Mouse (Mus musculus): ENCODE data around the gene Pdzrn3. TPM values are rescaled to one million over a fixed set of nuclear protein-coding genes. Genes with fewer than 3 reads are reported as not detected.

Gene Pdzrn3
- polyA plus RNA-seq, 1 experiment from 2014 or later, result 22.9 TPM

DNA sequence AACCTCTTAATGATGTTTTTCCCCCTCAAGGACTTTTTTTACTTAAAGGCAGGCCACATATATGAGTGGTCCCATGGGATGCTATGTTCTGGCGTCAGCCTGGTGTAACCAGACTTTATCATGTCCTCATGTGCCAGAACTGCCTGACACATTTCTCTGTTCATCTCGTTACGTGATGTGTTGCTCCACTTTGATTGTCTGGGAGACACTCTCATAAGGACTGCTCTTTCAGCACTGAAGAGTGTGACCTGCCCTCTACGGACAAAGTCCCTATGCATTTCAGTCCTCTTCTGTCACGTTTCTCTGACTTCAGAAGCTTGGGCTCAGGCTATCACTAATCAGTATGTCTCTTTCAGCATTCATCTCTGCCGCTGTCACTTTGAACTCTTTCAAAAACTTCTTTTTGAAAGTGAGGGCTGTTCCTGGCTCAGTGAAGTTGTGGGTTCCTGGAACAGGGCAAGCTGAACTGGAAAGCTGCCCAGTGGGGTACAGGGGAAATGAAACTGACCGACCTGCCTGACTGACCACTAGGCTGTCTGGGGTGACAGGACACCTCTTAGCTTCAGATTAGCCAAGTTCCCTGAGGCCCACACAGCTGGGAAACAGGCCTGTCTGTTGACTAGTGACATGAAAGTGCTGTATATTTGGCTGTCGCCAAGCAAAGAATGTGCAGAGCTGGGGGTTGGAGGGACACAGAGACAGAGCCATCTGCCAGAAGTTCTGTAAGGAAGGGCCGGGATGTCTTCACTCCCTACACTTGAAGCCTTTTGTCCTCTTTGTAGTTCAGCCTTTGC lies 10.7 kb downstream of the Pdzrn3 start:
- no peak overlapping the region for H3K9ac ChIP-seq (replicated peaks)
- ATAC-seq (ENCODE audit: low FRiP score), result no peak
- H3K4me1 ChIP-seq, result peaks cover 6% of the 10 kb centered on the region; the same call in 1 of the 2 replicates
- WGBS, result 49% methylated on average over 9 of the region's 9 CpGs
- no peak overlapping the region for H3K4me3 ChIP-seq (replicated peaks)
- H3K9me3 ChIP-seq (replicated peaks), result no peaks in the 10 kb centered on the region
- H3K27ac ChIP-seq (replicated peaks), result no peak overlapping the region
- no peak overlapping the region for H3K4me2 ChIP-seq
- H3K36me3 ChIP-seq, result no peaks in the 10 kb centered on the region
- H3K27me3 ChIP-seq (replicated peaks), result no peaks in the 10 kb centered on the region

DNA sequence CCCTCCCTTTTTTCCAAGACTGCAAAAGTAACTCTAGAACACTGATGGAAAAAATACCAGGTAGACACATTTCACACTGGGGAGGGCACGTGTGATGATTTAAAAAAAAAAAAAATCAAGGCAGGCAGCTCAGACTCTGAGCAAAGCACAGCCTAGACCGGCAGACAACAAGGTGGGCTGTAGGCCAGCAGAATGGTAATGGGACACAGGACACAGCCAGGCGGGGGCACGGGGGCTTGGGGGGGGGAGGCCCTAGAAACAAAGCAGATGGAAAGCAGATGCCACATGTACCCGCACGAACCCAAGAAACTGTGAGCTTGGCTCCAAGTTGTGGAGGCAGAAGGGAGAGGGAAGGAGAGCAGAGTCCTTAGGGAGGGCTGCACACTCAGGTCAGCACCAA lies 11.9 kb downstream of the Pdzrn3 start:
- Histone ChIP-seq H3K27me3 (replicated peaks) (no peaks in the 10 kb centered on the region), H3K4me3 (replicated peaks) (no peak overlapping the region), H3K27ac (replicated peaks) (no peak overlapping the region), H3K9me3 (replicated peaks) (no peaks in the 10 kb centered on the region), H3K36me3 (no peaks in the 10 kb centered on the region), H3K4me2 (no peak overlapping the region), H3K9ac (replicated peaks) (no peak overlapping the region), H3K4me1 (peaks cover 6% of the 10 kb centered on the region; the same call in 1 of the 2 replicates)
- ATAC-seq (ENCODE audit: low FRiP score), result no peak
- WGBS, result 69% methylated on average over 6 of the region's 6 CpGs

DNA sequence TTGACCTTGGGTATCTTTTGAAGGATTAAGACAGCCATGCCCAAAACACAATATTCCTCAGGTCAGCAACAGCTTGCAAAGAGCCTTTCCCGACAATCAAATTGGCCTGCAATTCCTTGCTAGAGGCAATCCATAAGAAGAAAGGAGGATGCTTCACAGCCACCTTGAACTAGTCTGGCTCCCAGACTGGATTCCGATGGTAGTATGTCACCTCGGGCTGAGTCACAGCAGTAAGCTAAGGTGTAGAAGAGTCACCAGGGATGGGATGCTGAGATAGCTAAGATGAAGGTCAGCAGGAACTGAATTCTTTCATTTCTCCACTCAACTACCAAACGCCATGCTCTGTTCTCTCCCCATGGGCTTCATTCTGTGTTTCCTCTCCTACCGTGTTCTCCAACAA lies 13.8 kb downstream of the Pdzrn3 start:
- Histone ChIP-seq H3K36me3 (no peaks in the 10 kb centered on the region), H3K9ac (replicated peaks) (no peak overlapping the region), H3K4me3 (replicated peaks) (no peak overlapping the region), H3K4me1 (peaks cover 6% of the 10 kb centered on the region; the same call in 1 of the 2 replicates), H3K9me3 (replicated peaks) (no peaks in the 10 kb centered on the region), H3K27me3 (replicated peaks) (no peaks in the 10 kb centered on the region), H3K27ac (replicated peaks) (no peak overlapping the region), H3K4me2 (no peak overlapping the region)
- WGBS, result 84% methylated on average over 5 of the region's 5 CpGs
- ATAC-seq (ENCODE audit: low FRiP score), result no peak

DNA sequence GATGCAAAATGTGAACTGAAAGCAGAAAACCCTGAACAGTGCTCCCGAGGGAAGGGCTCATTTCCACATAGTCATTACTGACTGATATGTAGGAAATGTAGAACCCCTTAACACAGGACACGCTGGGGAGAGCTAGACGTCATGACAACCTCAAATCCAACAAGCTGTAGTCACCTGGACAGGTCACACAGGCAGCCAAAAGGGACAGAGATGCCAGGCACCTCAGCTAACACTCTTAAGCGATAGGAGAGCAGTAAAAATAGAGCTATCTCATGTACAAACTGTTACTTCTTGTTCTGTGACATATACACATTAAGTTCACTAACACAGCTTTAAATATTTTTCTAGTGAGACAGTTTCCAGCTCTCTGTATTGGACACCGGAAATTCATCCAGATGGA lies 15.0 kb downstream of the Pdzrn3 start:
- 86% methylated on average over 5 of the region's 5 CpGs for WGBS

DNA sequence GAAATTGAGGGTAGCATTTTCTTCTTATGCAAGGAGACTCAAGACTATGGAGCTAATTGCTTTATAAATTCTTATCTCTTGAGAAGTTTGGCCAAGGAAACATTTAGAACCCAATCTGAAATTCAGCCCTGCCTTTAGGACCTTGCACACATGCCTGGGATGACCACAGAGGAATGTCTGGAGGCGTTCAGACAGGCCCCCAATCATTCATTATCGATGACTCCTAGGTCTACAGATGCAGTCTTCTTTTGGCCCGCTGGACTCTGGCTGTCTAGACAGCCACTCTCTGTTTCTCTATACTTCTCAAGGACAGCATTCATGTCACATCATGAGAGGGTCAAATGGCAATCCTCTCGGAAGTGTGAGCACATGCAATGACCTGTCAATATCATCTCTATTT lies 15.4 kb downstream of the Pdzrn3 start:
- Histone ChIP-seq H3K9me3 (replicated peaks) (no peaks in the 10 kb centered on the region), H3K36me3 (no peaks in the 10 kb centered on the region), H3K9ac (replicated peaks) (no peak overlapping the region), H3K4me1 (peaks cover 2% of the 10 kb centered on the region; the same call in 1 of the 2 replicates), H3K4me2 (no peak overlapping the region), H3K27ac (replicated peaks) (no peak overlapping the region), H3K27me3 (replicated peaks) (no peaks in the 10 kb centered on the region), H3K4me3 (replicated peaks) (no peak overlapping the region)
- 73% methylated on average over 4 of the region's 4 CpGs for WGBS
- ATAC-seq (ENCODE audit: low FRiP score), result no peak

More for the DNA sequence above, 15.0 kb downstream of the Pdzrn3 start:
- Histone ChIP-seq H3K4me2 (no peak overlapping the region), H3K27me3 (replicated peaks) (no peaks in the 10 kb centered on the region), H3K36me3 (no peaks in the 10 kb centered on the region), H3K9ac (replicated peaks) (no peak overlapping the region), H3K9me3 (replicated peaks) (no peaks in the 10 kb centered on the region), H3K4me1 (peaks cover 6% of the 10 kb centered on the region; the same call in 1 of the 2 replicates), H3K4me3 (replicated peaks) (no peak overlapping the region), H3K27ac (replicated peaks) (no peak overlapping the region)
- ATAC-seq (ENCODE audit: low FRiP score), result no peak

DNA sequence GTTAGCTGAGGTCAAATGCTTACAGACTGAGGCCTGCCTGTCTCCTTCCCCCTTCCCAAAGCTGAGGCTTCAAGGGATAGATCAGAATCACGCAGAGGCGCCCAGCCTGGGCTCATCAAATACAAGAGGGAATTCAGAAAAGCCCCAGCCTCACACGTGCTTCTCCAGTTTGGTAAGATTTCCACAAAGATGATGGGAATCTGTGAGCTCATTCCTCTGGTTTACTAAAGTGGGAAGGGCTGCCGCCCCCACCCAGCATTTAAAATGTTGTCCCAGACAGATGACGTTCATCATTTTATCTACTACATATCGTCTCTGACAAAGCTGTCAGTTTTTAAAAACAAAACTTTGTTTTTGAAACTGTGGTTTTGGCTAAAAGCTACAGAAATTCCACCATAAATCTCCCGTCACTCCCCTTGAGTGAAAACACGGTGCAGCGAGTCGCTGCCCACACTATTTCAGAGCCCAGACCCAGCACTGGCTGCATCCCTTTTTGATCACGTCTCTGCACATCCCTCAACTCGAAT lies 17.4 kb downstream of the Pdzrn3 start:
- Histone ChIP-seq H3K27ac (replicated peaks) (no peak overlapping the region), H3K4me3 (replicated peaks) (no peak overlapping the region), H3K36me3 (no peaks in the 10 kb centered on the region), H3K27me3 (replicated peaks) (no peaks in the 10 kb centered on the region), H3K9ac (replicated peaks) (no peak overlapping the region), H3K4me2 (no peak overlapping the region), H3K4me1 (no peaks in the 10 kb centered on the region), H3K9me3 (replicated peaks) (no peaks in the 10 kb centered on the region)
- 73% methylated on average over 12 of the region's 12 CpGs for WGBS
- no peak for ATAC-seq (ENCODE audit: low FRiP score)

DNA sequence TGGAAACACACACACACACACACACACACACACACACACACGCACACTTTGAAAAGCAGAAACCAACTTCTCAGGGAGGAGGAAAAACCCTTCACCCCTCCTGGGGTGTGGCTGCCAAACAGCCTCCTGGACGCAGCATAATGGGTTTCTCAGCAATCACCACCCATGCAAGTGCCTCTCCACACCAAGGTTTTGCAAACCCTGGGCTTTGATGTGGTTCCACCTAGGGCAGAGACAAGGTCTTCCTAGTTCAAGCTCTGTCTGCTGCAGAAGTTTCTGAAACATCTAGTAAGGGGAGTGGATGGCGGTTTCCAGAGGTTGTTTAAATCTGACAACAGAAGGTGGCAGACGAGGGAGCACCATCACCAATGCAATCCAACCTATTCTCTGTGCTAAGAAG lies 18.1 kb downstream of the Pdzrn3 start:
- H3K9me3 ChIP-seq (replicated peaks), result no peaks in the 10 kb centered on the region
- no peak overlapping the region for H3K4me3 ChIP-seq (replicated peaks)
- H3K27me3 ChIP-seq (replicated peaks), result no peaks in the 10 kb centered on the region
- ATAC-seq (ENCODE audit: low FRiP score), result no peak
- no peak overlapping the region for H3K4me2 ChIP-seq
- WGBS, result 70% methylated on average over 4 of the region's 4 CpGs
- 0 out of 2 replicates have a peak, but pooled peaks cover under 1% of the 10 kb centered on the region for H3K4me1 ChIP-seq
- H3K27ac ChIP-seq (replicated peaks), result no peak overlapping the region
- no peak overlapping the region for H3K9ac ChIP-seq (replicated peaks)
- no peaks in the 10 kb centered on the region for H3K36me3 ChIP-seq

DNA sequence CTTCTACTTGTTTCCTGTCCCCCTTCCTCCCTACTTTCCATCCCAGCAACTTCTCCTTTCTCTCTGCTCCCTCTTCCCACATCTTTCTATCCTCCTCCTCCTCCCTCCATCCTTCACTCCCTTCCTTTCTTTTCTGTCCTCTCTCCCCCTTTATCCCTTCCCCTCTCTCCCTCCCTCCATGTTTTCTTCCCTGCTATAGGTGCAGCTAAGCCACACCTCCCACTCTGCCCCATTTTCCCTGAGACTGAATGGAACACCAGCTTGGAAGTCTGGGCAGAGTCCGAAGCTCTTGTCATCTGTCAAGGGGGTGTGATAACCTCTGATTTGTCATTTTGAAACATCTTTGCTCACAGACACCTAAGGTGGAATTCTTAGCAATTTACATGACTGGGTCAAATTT lies 22.8 kb downstream of the Pdzrn3 start:
- Histone ChIP-seq H3K36me3 (no peaks in the 10 kb centered on the region), H3K4me1 (peaks cover 22% of the 10 kb centered on the region), H3K9ac (replicated peaks) (no peak overlapping the region), H3K27me3 (replicated peaks) (no peaks in the 10 kb centered on the region), H3K9me3 (replicated peaks) (no peaks in the 10 kb centered on the region), H3K27ac (replicated peaks) (no peak overlapping the region), H3K4me3 (replicated peaks) (no peak overlapping the region), H3K4me2 (no peak overlapping the region)
- no peak for ATAC-seq (ENCODE audit: low FRiP score)
- WGBS, result 36% methylated on average over 1 of the region's 1 CpGs

DNA sequence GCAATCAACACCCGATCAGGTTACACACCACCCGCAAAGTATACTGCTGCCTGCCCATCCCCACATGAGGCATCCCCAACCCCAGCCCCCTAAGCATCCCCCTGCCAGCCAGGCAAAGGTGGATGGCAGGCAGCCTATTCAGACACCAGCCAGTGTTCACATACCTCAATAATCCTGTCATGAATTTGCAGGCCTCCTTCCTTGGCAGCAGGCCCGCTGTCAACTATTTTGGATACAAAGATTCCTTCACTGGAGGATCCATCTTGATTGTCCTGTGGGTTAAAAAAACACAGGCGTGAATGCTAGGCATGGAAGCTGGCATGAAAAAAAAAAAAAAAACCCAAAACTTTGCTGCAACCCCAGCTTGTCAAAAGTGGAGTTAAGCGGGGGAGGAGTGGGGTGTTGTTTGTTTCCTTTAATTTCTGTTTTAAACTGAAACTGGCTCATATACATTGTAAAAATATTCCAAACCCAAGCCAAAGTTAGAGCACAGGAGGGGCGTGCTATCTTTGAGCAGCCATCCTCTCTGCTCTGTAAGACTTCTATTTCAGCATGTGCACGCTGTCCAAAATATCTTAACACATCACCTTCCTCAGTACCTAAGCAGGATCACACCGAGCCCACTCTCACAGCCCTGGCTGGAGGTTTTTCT lies 23.3 kb downstream of the Pdzrn3 start:
- Histone ChIP-seq H3K4me2 (no peak overlapping the region), H3K9me3 (replicated peaks) (no peaks in the 10 kb centered on the region), H3K27ac (replicated peaks) (no peak overlapping the region), H3K4me1 (peaks cover 22% of the 10 kb centered on the region), H3K9ac (replicated peaks) (no peak overlapping the region), H3K36me3 (no peaks in the 10 kb centered on the region), H3K4me3 (replicated peaks) (no peak overlapping the region), H3K27me3 (replicated peaks) (no peaks in the 10 kb centered on the region)
- WGBS, result 54% methylated on average over 8 of the region's 8 CpGs
- no peak for ATAC-seq (ENCODE audit: low FRiP score)

DNA sequence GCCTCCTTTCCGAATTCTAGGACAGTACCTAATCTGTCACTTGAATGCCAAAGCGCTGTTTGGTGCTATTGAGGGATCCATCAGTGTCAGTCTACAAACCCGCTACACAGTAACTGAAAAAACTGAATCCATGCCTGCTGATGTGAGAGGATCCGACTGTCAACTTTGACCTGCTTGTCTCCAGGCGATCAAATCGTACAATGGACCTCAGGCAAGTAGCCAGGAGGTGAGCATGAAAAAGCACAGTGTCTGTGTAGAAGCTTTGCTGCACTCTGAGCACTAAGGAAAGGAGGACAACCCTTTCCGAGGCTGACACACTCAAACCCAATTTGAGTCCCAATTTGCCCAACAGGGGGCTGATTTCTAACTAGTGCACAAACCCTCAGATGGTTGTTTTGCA lies 24.0 kb downstream of the Pdzrn3 start:
- Histone ChIP-seq H3K4me3 (replicated peaks) (no peak overlapping the region), H3K4me1 (peaks cover 22% of the 10 kb centered on the region), H3K27ac (replicated peaks) (no peak overlapping the region), H3K9ac (replicated peaks) (no peak overlapping the region), H3K36me3 (no peaks in the 10 kb centered on the region), H3K4me2 (no peak overlapping the region), H3K27me3 (replicated peaks) (no peaks in the 10 kb centered on the region), H3K9me3 (replicated peaks) (no peaks in the 10 kb centered on the region)
- 52% methylated on average over 7 of the region's 7 CpGs for WGBS
- no peak for ATAC-seq (ENCODE audit: low FRiP score)

DNA sequence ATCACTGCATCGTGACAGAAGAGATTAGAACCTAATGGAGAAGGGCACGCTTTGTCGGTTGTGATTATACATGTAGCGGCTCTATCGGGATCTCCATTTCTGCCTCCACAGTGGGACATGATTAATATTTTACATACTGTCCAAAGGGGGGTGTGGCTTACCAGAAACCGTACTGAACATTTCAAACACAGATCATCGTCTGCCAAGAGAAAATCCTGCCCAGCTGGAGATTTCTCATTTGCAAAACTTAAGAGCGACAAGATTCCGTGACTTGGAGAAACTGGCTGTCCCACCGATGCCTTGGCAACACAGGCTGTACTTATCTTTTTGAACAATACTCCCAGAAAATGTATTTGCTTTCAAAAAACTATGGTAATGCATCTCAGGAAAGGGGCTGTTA lies 25.1 kb downstream of the Pdzrn3 start:
- peaks cover 22% of the 10 kb centered on the region for H3K4me1 ChIP-seq
- no peak for ATAC-seq (ENCODE audit: low FRiP score)
- H3K9ac ChIP-seq (replicated peaks), result no peak overlapping the region
- H3K36me3 ChIP-seq, result no peaks in the 10 kb centered on the region
- H3K4me2 ChIP-seq, result no peak overlapping the region
- H3K9me3 ChIP-seq (replicated peaks), result no peaks in the 10 kb centered on the region
- no peak overlapping the region for H3K27ac ChIP-seq (replicated peaks)
- H3K4me3 ChIP-seq (replicated peaks), result no peak overlapping the region
- no peaks in the 10 kb centered on the region for H3K27me3 ChIP-seq (replicated peaks)
- WGBS, result 50% methylated on average over 10 of the region's 10 CpGs

DNA sequence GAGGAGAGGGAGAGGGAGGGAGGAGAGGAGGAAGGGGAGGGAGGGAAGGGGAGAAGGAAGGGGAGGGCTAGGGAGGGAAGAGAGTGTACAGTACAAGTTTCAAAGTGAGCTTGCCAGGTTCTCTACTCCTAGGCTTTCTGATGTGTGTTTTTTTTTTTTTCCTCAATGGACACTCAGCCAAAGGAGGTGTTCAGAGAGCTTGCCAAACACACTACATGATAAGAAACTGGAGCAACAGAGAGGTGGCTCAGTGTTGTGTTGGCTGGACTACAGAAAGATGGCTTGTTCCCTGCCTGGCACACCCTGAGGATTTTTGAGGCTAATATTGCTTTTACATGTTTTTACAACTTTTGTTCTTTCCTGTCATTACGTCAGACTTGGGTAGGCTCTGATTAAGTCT lies 26.6 kb downstream of the Pdzrn3 start:
- H3K27me3 ChIP-seq (replicated peaks), result no peaks in the 10 kb centered on the region
- no peak overlapping the region for H3K4me3 ChIP-seq (replicated peaks)
- no peaks in the 10 kb centered on the region for H3K36me3 ChIP-seq
- 88% methylated on average over 1 of the region's 1 CpGs for WGBS
- H3K4me1 ChIP-seq, result peaks cover 22% of the 10 kb centered on the region
- H3K9me3 ChIP-seq (replicated peaks), result no peaks in the 10 kb centered on the region
- H3K9ac ChIP-seq (replicated peaks), result no peak overlapping the region
- no peak overlapping the region for H3K4me2 ChIP-seq
- H3K27ac ChIP-seq (replicated peaks), result no peak overlapping the region
- ATAC-seq (ENCODE audit: low FRiP score), result no peak
